Mouse (Mus musculus) bone marrow, adult 2 months (tissue): Measurements from ENCODE around the gene Atp6ap1. TPM values are rescaled to one million over a fixed set of nuclear protein-coding genes. Genes with fewer than 3 reads are reported as not detected.

Experiments
- H3K27ac ChIP-seq: fragments of 200-500 bp; 2 replicates; pipeline ENCODE4 v1.5.1; 2012; ENCODE audit warnings: low read depth, mild to moderate bottlenecking, control low read depth, inconsistent platforms, low read length; ENCODE audit not compliant: control insufficient read depth, poor library complexity, insufficient read depth
- H3K4me1 ChIP-seq: fragments of 200-500 bp; 2 replicates; pipeline ENCODE4 v1.6.1; 2011; ENCODE audit warnings: low read length; ENCODE audit not compliant: control insufficient read depth, insufficient read depth
- H3K4me3 ChIP-seq: fragments of 200-500 bp; replicated peaks from 2 replicates; pipeline ENCODE3; 2011; ENCODE audit warnings: mild to moderate bottlenecking, low read depth, low read length, control low read depth; ENCODE audit not compliant: control insufficient read depth
- CTCF ChIP-seq: fragments of 200-500 bp; IDR thresholded peaks from 2 replicates; pipeline ENCODE4 v1.5.1; 2011; ENCODE audit warnings: low read length, control low read depth; ENCODE audit not compliant: control insufficient read depth, insufficient read depth
- POLR2A ChIP-seq: fragments of 200-500 bp; IDR thresholded peaks from 2 replicates; pipeline ENCODE4 v1.6.1; 2011; ENCODE audit warnings: low read depth, mild to moderate bottlenecking, control low read depth, low read length, borderline replicate concordance; ENCODE audit not compliant: control insufficient read depth
- WGBS: fragments of 180-500 bp; shearing (Covaris S2); methylation state at CpG from one replicate; pipeline ENCODE4 v1.1.7; 2018; 5-methylcytosine and 5-hydroxymethylcytosine counted together
- polyA plus RNA-seq: library from polyadenylated mRNA; stranded (reverse); fragments of >200 nt; gene quantifications from 2 replicates; pipeline ENCODE4 v1.2.4, GENCODE M21; 2011; ENCODE audit warnings: low replicate concordance; ENCODE audit not compliant: missing spikeins, insufficient read depth, insufficient read length

The Atp6ap1 gene
- polyA plus RNA-seq, 1 experiment: 166 TPM

- Histone ChIP-seq H3K27ac (no peak overlapping the region), H3K4me1 (no peaks in the 10 kb centered on the region), H3K4me3 (no peak overlapping the region)
- 47% methylated on average over 2 of the region's 2 CpGs for WGBS
- TF ChIP-seq CTCF (no peak), POLR2A (no peak)
These were observed 33.5 kb downstream of the Atp6ap1 start for GRCm38 (mm10) chrX:74330166-74330930.

GRCm38 (mm10) chrX:74352645-74353466 is 56.0 kb downstream of the Atp6ap1 start:
- peak overlapping the region; percentile 61 for H3K4me3 ChIP-seq
- no peak overlapping the region for H3K27ac ChIP-seq
- no peak for TF ChIP-seq POLR2A
- TF ChIP-seq CTCF: no peak
- 14% methylated on average over 13 of the region's 13 CpGs for WGBS
- peaks cover 2% of the 10 kb centered on the region for H3K4me1 ChIP-seq

GRCm38 (mm10) chrX:74353467-74353770 is 56.5 kb downstream of the Atp6ap1 start, which contains the start of gene Lage3:
TSS of gene Lage3 (minus strand) at chrX:74353618.
- Histone ChIP-seq H3K4me3 (peak within 1 kb of the TSS; percentile 61), H3K4me1 (peaks cover 2% of the 10 kb centered on the region), H3K27ac (no peak within 1 kb of the TSS)
- peak; percentile 74 for TF ChIP-seq POLR2A
- no peak for TF ChIP-seq CTCF
- 7% methylated on average over 9 of the region's 22 CpGs for WGBS

Other genes with a start within 250 kb of the Atp6ap1 start
- not detected in 2 replicates for gene Opn1mw, start 169.6 kb upstream of the Atp6ap1 start, polyA plus RNA-seq
- gene Mecp2, start 161.7 kb upstream of the Atp6ap1 start, polyA plus RNA-seq: 13.2 and 15.1 TPM in 2 replicates
- not detected in 2 replicates for gene Tex28, start 129.3 kb upstream of the Atp6ap1 start, polyA plus RNA-seq
- not detected in 2 replicates for gene Tktl1, start 119.8 kb upstream of the Atp6ap1 start, polyA plus RNA-seq
- 140 and 356 TPM in 2 replicates for gene Flna, start 47.3 kb upstream of the Atp6ap1 start, polyA plus RNA-seq
- gene Emd, start 42.4 kb upstream of the Atp6ap1 start, polyA plus RNA-seq: 34.6 and 51.7 TPM in 2 replicates
- 68.3 and 79.6 TPM in 2 replicates for gene Rpl10, start 26.3 kb upstream of the Atp6ap1 start, polyA plus RNA-seq
- 32.4 and 58.0 TPM in 2 replicates for gene Taz, start 15.2 kb upstream of the Atp6ap1 start, polyA plus RNA-seq
- gene Dnase1l1, start 14.8 kb upstream of the Atp6ap1 start, polyA plus RNA-seq: 16.4 and 21.5 TPM in 2 replicates
- 87.5 and 157 TPM in 2 replicates for gene Gdi1, start 7.9 kb downstream of the Atp6ap1 start, polyA plus RNA-seq
- gene Fam50a, start 15.9 kb downstream of the Atp6ap1 start, polyA plus RNA-seq: 38.8 and 61.0 TPM in 2 replicates
- 3.6 TPM in 2 replicates for gene Plxna3, start 32.0 kb downstream of the Atp6ap1 start, polyA plus RNA-seq
- gene Lage3, start 56.5 kb downstream of the Atp6ap1 start, polyA plus RNA-seq: 39.5 and 58.6 TPM in 2 replicates
- gene Ubl4a, start 76.1 kb downstream of the Atp6ap1 start, polyA plus RNA-seq: 27.2 and 35.6 TPM in 2 replicates
- 2.7 TPM in 2 replicates for gene Slc10a3, start 76.3 kb downstream of the Atp6ap1 start, polyA plus RNA-seq
- 3.6 and 9.1 TPM in 2 replicates for gene Fam3a, start 96.2 kb downstream of the Atp6ap1 start, polyA plus RNA-seq
- gene Ikbkg, start 96.2 kb downstream of the Atp6ap1 start, polyA plus RNA-seq: 11.6 and 11.7 TPM in 2 replicates
- gene G6pdx, start 132.1 kb downstream of the Atp6ap1 start, polyA plus RNA-seq: 20.9 and 33.4 TPM in 2 replicates
- not detected in 2 replicates for gene Gm6880, start 184.3 kb downstream of the Atp6ap1 start, polyA plus RNA-seq